Mouse (Mus musculus): ENCODE measurements around the gene Sgsm2. TPM values are rescaled to one million over a fixed set of nuclear protein-coding genes. Genes with fewer than 3 reads are reported as not detected.

Sgsm2 gene
- 2.6 and 3.0 TPM in 2 replicates for polyA plus RNA-seq (2012; ENCODE audit: insufficient read depth, insufficient read length, missing spikeins)

- Histone ChIP-seq H3K4me3 (ENCODE audit: insufficient read depth, low read depth, low read length) (peak within 1 kb of the TSS; percentile 76), H3K27ac (replicated peaks; ENCODE audit: low read depth, low read length) (peak within 1 kb of the TSS; percentile 25; the same call in 1 of the 2 replicates), H3K4me1 (ENCODE audit: control insufficient read depth, insufficient read depth, insufficient read length, low read length) (no peaks in the 10 kb centered on the region)
Measured at GRCm38 (mm10) chr11:74896901-74897677, at the start of gene Sgsm2. TSS of gene Sgsm2 (minus strand) at chr11:74897060.

GRCm38 (mm10) chr11:74946348-74946747 is 49.5 kb upstream of the Sgsm2 start:
- Histone ChIP-seq H3K4me1 (ENCODE audit: control insufficient read depth, insufficient read depth, insufficient read length, low read length) (no peaks in the 10 kb centered on the region), H3K4me3 (ENCODE audit: insufficient read depth, low read depth, low read length) (no peak overlapping the region), H3K27ac (replicated peaks; ENCODE audit: low read depth, low read length) (no peak overlapping the region)

- no peak overlapping the region for H3K27ac ChIP-seq (replicated peaks; ENCODE audit: low read depth, low read length)
- peaks cover 3% of the 10 kb centered on the region; the same call in 1 of the 2 replicates for H3K4me1 ChIP-seq (ENCODE audit: control insufficient read depth, insufficient read depth, insufficient read length, low read length)
- H3K4me3 ChIP-seq (ENCODE audit: insufficient read depth, low read depth, low read length): no peak overlapping the region
Measured at GRCm38 (mm10) chr11:74930391-74930790, 33.5 kb upstream of the Sgsm2 start.

GRCm38 (mm10) chr11:74929111-74929510 is 32.3 kb upstream of the Sgsm2 start:
- Histone ChIP-seq H3K4me3 (ENCODE audit: insufficient read depth, low read depth, low read length) (no peak overlapping the region), H3K27ac (replicated peaks; ENCODE audit: low read depth, low read length) (no peak overlapping the region), H3K4me1 (ENCODE audit: control insufficient read depth, insufficient read depth, insufficient read length, low read length) (peaks cover 5% of the 10 kb centered on the region; the same call in 1 of the 2 replicates)

GRCm38 (mm10) chr11:74927236-74927725 is 30.4 kb upstream of the Sgsm2 start:
- H3K4me3 ChIP-seq (ENCODE audit: insufficient read depth, low read depth, low read length): no peak overlapping the region
- no peak overlapping the region for H3K27ac ChIP-seq (replicated peaks; ENCODE audit: low read depth, low read length)
- H3K4me1 ChIP-seq (ENCODE audit: control insufficient read depth, insufficient read depth, insufficient read length, low read length): peaks cover 5% of the 10 kb centered on the region; the same call in 1 of the 2 replicates

- H3K27ac ChIP-seq (replicated peaks; ENCODE audit: low read depth, low read length): peak overlapping the region; percentile 93
- H3K4me3 ChIP-seq (ENCODE audit: insufficient read depth, low read depth, low read length): peak overlapping the region; percentile 94
- peaks cover 5% of the 10 kb centered on the region; the same call in 1 of the 2 replicates for H3K4me1 ChIP-seq (ENCODE audit: control insufficient read depth, insufficient read depth, insufficient read length, low read length)
Measured at GRCm38 (mm10) chr11:74926388-74927005, 29.6 kb upstream of the Sgsm2 start.

GRCm38 (mm10) chr11:74925577-74926387 is 28.9 kb upstream of the Sgsm2 start, which contains the start of the genes Smg6 and Srr:
TSS of gene Smg6 (plus strand) at chr11:74925823.
TSS of gene Srr (minus strand) at chr11:74925948.
- Histone ChIP-seq H3K4me1 (ENCODE audit: control insufficient read depth, insufficient read depth, insufficient read length, low read length) (peaks cover 5% of the 10 kb centered on the region; the same call in 1 of the 2 replicates), H3K4me3 (ENCODE audit: insufficient read depth, low read depth, low read length) (peak within 1 kb of the TSS; percentile 94), H3K27ac (replicated peaks; ENCODE audit: low read depth, low read length) (peak within 1 kb of the TSS; percentile 93)

GRCm38 (mm10) chr11:74924149-74924548 is 27.3 kb upstream of the Sgsm2 start:
- Histone ChIP-seq H3K4me3 (ENCODE audit: insufficient read depth, low read depth, low read length) (no peak overlapping the region), H3K27ac (replicated peaks; ENCODE audit: low read depth, low read length) (no peak overlapping the region), H3K4me1 (ENCODE audit: control insufficient read depth, insufficient read depth, insufficient read length, low read length) (peaks cover 5% of the 10 kb centered on the region; the same call in 1 of the 2 replicates)

- H3K4me1 ChIP-seq (ENCODE audit: control insufficient read depth, insufficient read depth, insufficient read length, low read length): no peaks in the 10 kb centered on the region
- no peak overlapping the region for H3K4me3 ChIP-seq (ENCODE audit: insufficient read depth, low read depth, low read length)
- H3K27ac ChIP-seq (replicated peaks; ENCODE audit: low read depth, low read length): no peak overlapping the region
Measured at GRCm38 (mm10) chr11:74919249-74919648, 22.4 kb upstream of the Sgsm2 start.

- H3K27ac ChIP-seq (replicated peaks; ENCODE audit: low read depth, low read length): no peak overlapping the region
- no peaks in the 10 kb centered on the region for H3K4me1 ChIP-seq (ENCODE audit: control insufficient read depth, insufficient read depth, insufficient read length, low read length)
- H3K4me3 ChIP-seq (ENCODE audit: insufficient read depth, low read depth, low read length): no peak overlapping the region
Measured at GRCm38 (mm10) chr11:74912492-74912891, 15.6 kb upstream of the Sgsm2 start.

- no peak overlapping the region for H3K4me3 ChIP-seq (ENCODE audit: insufficient read depth, low read depth, low read length)
- H3K27ac ChIP-seq (replicated peaks; ENCODE audit: low read depth, low read length): no peak overlapping the region
- no peaks in the 10 kb centered on the region for H3K4me1 ChIP-seq (ENCODE audit: control insufficient read depth, insufficient read depth, insufficient read length, low read length)
Measured at GRCm38 (mm10) chr11:74909978-74910377, 13.1 kb upstream of the Sgsm2 start.

- Histone ChIP-seq H3K27ac (replicated peaks; ENCODE audit: low read depth, low read length) (no peak overlapping the region), H3K4me1 (ENCODE audit: control insufficient read depth, insufficient read depth, insufficient read length, low read length) (no peaks in the 10 kb centered on the region), H3K4me3 (ENCODE audit: insufficient read depth, low read depth, low read length) (no peak overlapping the region)
Measured at GRCm38 (mm10) chr11:74908618-74909399, 11.9 kb upstream of the Sgsm2 start.

GRCm38 (mm10) chr11:74907850-74908249 is 11.0 kb upstream of the Sgsm2 start:
- Histone ChIP-seq H3K4me3 (ENCODE audit: insufficient read depth, low read depth, low read length) (no peak overlapping the region), H3K4me1 (ENCODE audit: control insufficient read depth, insufficient read depth, insufficient read length, low read length) (no peaks in the 10 kb centered on the region), H3K27ac (replicated peaks; ENCODE audit: low read depth, low read length) (no peak overlapping the region)

- H3K4me1 ChIP-seq (ENCODE audit: control insufficient read depth, insufficient read depth, insufficient read length, low read length): no peaks in the 10 kb centered on the region
- no peak overlapping the region for H3K4me3 ChIP-seq (ENCODE audit: insufficient read depth, low read depth, low read length)
- H3K27ac ChIP-seq (replicated peaks; ENCODE audit: low read depth, low read length): no peak overlapping the region
Measured at GRCm38 (mm10) chr11:74902416-74902815, 5.6 kb upstream of the Sgsm2 start.

Data from brown adipose tissue, adult 24 weeks (tissue).